Mouse (Mus musculus): ENCODE results near the gene Cct5. TPM values are rescaled to one million over a fixed set of nuclear protein-coding genes. Genes with fewer than 3 reads are reported as not detected.

Cct5 gene
- total and polyA plus RNA-seq, 3 experiments: 396 to 1,184 (median 798) TPM

DNA sequence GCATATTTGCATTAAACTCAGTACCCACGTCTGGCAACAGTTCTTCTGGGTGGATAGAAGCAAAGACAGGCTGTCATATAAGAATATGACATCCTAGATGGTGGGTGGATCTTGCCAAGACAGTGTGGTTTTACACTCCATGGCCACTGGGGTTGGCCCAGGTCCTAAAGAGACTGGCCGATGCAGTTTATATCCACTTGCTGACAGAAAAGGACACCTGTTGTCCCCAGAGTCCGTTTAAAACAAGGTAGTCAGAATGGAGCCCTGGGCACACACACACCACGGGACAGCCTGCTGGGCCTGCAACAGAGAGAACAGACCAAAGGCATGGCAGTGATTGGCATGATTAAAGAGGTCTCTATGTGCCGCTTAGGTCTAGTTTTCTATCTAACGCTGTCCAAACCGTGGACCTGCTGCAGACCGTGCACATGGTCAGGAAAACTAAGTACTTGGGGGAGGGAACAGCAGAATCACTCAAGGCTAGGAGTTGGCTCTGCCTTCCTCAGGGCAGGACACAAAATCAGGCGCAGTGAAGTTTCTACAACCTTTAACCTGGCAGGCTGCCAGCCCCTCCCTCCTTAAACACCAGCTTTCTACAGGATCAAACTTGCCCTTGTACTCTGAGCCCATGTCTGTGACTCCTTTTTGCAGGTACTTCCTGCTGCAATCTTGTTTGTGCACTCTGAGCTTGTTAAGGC is 32.1 kb downstream of the Cct5 start:
- no peak for TF ChIP-seq RAD21 (IDR thresholded peaks at IDR 0.05; ENCODE audit: low read depth, low read length)
- TF ChIP-seq MAX (IDR thresholded peaks at IDR 0.05; ENCODE audit: low read length): no peak
- no peak for TF ChIP-seq ZNF384 (IDR thresholded peaks at IDR 0.05; ENCODE audit: low read depth, low read length)
- no peak for TF ChIP-seq UBTF (IDR thresholded peaks at IDR 0.05; ENCODE audit: borderline replicate concordance, insufficient read depth, low read depth, low read length)
- TF ChIP-seq MAFK (IDR thresholded peaks at IDR 0.05; ENCODE audit: borderline replicate concordance, low read depth, low read length): no peak
- no peak for TF ChIP-seq MYC (IDR thresholded peaks at IDR 0.05; ENCODE audit: low read depth, low read length)
- TF ChIP-seq RCOR1 (IDR thresholded peaks at IDR 0.05; ENCODE audit: low read depth, low read length): no peak
- TF ChIP-seq GATA1 (IDR thresholded peaks at IDR 0.05; ENCODE audit: low read depth, low read length): no peak
- no peak for TF ChIP-seq POLR2A (IDR thresholded peaks at IDR 0.05; ENCODE audit: control insufficient read depth in 1 of 2, insufficient read depth in 1 of 2, low read depth in 1 of 2, low read length in 2 of 2, poor library complexity in 1 of 2)
- TF ChIP-seq POLR2AphosphoS5 (IDR thresholded peaks at IDR 0.05; ENCODE audit: borderline replicate concordance, low read depth, low read length): no peak
- no peak for TF ChIP-seq MAZ (IDR thresholded peaks at IDR 0.05; ENCODE audit: low read depth, low read length)
- TF ChIP-seq KAT2A (conservative IDR thresholded peaks at IDR 0.05; ENCODE audit: low read depth, low read length): no peak
- TF ChIP-seq ZKSCAN1 (IDR thresholded peaks at IDR 0.05; ENCODE audit: low read depth, low read length): no peak
- no peak for TF ChIP-seq TBP (IDR thresholded peaks at IDR 0.05; ENCODE audit: low read depth, low read length)
- no peak for TF ChIP-seq POLR2AphosphoS2 (IDR thresholded peaks at IDR 0.05; ENCODE audit: low read length)
- no peak for TF ChIP-seq MYB (IDR thresholded peaks at IDR 0.05; ENCODE audit: low read depth, low read length)
- no peak for TF ChIP-seq E2F4 (IDR thresholded peaks at IDR 0.05; ENCODE audit: borderline replicate concordance, low read depth, low read length)
- TF ChIP-seq SMC3 (IDR thresholded peaks at IDR 0.05; ENCODE audit: low read depth, low read length): no peak
- no peaks in the 10 kb centered on the region for H3K79me2 ChIP-seq (ENCODE audit: control insufficient read depth, insufficient read depth, low read length, poor library complexity)
- peaks cover 0 to 19% of the 10 kb centered on the region in 2 experiments; a peak in 2 of 4 replicates for H3K36me3 ChIP-seq (ENCODE audit: control insufficient read depth in 1 of 2, insufficient read depth in 2 of 2, low read length in 2 of 2)
- no peak overlapping the region for H3K27ac ChIP-seq (ENCODE audit: control insufficient read depth, low read depth, low read length)
- DNase-seq (ENCODE audit: low read depth, low spot score): peak; percentile 50
- H3K4me1 ChIP-seq (ENCODE audit: control insufficient read depth in 1 of 2, insufficient read depth in 2 of 2, low read length in 2 of 2): peaks cover 12 to 23% of the 10 kb centered on the region in 2 experiments
- no peak overlapping the region for H3K4me3 ChIP-seq (ENCODE audit: control insufficient read depth in 1 of 2, insufficient read depth in 1 of 2, low read depth in 2 of 2, low read length in 2 of 2)
- no peak overlapping the region for H3K9ac ChIP-seq (ENCODE audit: control insufficient read depth, low read depth, low read length, poor library complexity, severe bottlenecking)
- H3K27me3 ChIP-seq (ENCODE audit: control insufficient read depth in 1 of 2, insufficient read depth in 2 of 2, low read length in 2 of 2): no peaks in the 10 kb centered on the region
- no peaks in the 10 kb centered on the region for H3K9me3 ChIP-seq (replicated peaks; ENCODE audit: insufficient read depth, low read length)

- no peak overlapping the region for H3K4me3 ChIP-seq (ENCODE audit: control insufficient read depth in 1 of 2, insufficient read depth in 1 of 2, low read depth in 2 of 2, low read length in 2 of 2)
- no peaks in the 10 kb centered on the region for H3K79me2 ChIP-seq (ENCODE audit: control insufficient read depth, insufficient read depth, low read length, poor library complexity)
- peaks cover 0 to 13% of the 10 kb centered on the region in 2 experiments; a peak in 2 of 4 replicates for H3K36me3 ChIP-seq (ENCODE audit: control insufficient read depth in 1 of 2, insufficient read depth in 2 of 2, low read length in 2 of 2)
- no peak for DNase-seq (ENCODE audit: low read depth, low spot score)
- no peak overlapping the region for H3K27ac ChIP-seq (ENCODE audit: control insufficient read depth, low read depth, low read length)
- H3K4me1 ChIP-seq (ENCODE audit: control insufficient read depth in 1 of 2, insufficient read depth in 2 of 2, low read length in 2 of 2): peaks cover 7 to 18% of the 10 kb centered on the region in 2 experiments
- H3K9ac ChIP-seq (ENCODE audit: control insufficient read depth, low read depth, low read length, poor library complexity, severe bottlenecking): no peak overlapping the region
- TF ChIP-seq MYC (IDR thresholded peaks at IDR 0.05; ENCODE audit: low read depth, low read length): no peak
- H3K9me3 ChIP-seq (replicated peaks; ENCODE audit: insufficient read depth, low read length): no peaks in the 10 kb centered on the region
- H3K27me3 ChIP-seq (ENCODE audit: control insufficient read depth in 1 of 2, insufficient read depth in 2 of 2, low read length in 2 of 2): no peaks in the 10 kb centered on the region
Measured at GRCm38 (mm10) chr15:31568581-31568996, 33.0 kb downstream of the Cct5 start.

Measured in MEL (cell line).